Mouse (Mus musculus) gastrocnemius, adult 2 months (tissue): ENCODE data around the gene Rxra. TPM values are rescaled to one million over a fixed set of nuclear protein-coding genes. Genes with fewer than 3 reads are reported as not detected.

ENCODE experiments used
- DNase-seq: peaks from one replicate; pipeline ENCODE4 v3.0.0; 2022
- H3K27ac ChIP-seq: fragments of 200-600 bp; 2 replicates; pipeline ENCODE4 v1.8.1; 2022; ENCODE audit warnings: mild to moderate bottlenecking
- H3K4me3 ChIP-seq: fragments of 200-600 bp; 2 replicates; pipeline ENCODE4 v1.8.1; 2022; ENCODE audit warnings: mild to moderate bottlenecking, moderate library complexity
- CTCF ChIP-seq: fragments of 200-600 bp; IDR thresholded peaks from 2 replicates; pipeline ENCODE4 v1.8.1; 2022; ENCODE audit warnings: antibody characterized with exemption, mild to moderate bottlenecking, moderate library complexity
- intact Hi-C: fragments of 180-260 bp; cut with DNase I; formaldehyde crosslinking; loops from one replicate; pipeline ENCODE4 v1.15.1; 2025
- total RNA-seq, 2 experiments: library from RNA; stranded (reverse); gene quantifications; 2 replicates each; pipeline ENCODE4 v1.2.3; 2021

The Rxra gene
- total RNA-seq, 2 experiments from 2014 or later, result 118 to 120 TPM

DNA sequence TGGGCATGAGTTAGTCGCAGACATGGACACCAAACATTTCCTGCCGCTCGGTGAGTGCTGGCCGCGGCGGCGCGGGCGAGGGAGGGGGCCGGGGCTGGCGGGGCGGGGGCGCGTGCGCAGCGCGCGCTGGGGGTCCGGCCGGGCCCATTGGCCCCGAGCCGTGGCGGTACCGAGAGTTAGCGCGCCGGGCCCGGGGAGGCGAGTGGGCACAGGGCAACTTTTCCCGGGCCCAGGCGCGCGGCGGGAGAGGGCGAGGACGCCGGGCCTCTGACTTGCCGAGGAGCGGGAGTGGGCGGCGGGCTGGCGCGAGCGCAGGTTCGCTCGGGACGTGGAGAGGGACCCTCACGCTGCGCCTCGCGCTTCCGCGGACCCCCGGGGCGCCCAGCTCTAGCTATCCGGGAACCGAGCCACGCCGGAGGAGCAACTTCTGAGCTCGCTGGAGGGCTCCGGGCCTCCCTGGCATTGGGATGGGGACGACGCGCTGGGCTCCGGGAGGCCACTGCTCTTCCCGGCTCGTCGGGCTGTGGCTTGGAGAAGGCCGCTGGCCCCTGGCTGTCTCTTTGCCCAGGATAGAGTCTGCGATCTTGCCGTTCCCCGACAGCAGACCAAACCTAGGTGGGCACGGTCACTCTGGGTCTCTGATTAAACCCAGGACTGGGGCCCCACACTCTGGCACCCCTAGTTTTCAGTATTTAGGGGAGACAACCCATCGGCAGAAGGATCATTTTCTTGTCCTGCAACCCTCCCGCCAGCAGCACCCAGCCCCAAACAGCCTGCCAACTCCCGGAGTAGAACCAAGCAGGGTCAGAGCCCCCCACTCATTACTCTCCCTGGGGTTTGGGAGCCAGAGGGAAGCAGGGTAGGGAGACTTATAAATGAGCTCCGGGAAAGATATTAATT, 1.4 kb downstream of the Rxra start:
- TF ChIP-seq CTCF, result no peak
- H3K27ac ChIP-seq, result peak overlapping the region; percentile 97
- intact Hi-C loops, result loop anchor here (1.0 to 5.0 kb wide), 4 partner anchors 65 to 125 kb away; no protein-coding TSS in a partner anchor
- DNase-seq, result peak; percentile 78
- peak overlapping the region; percentile 91 for H3K4me3 ChIP-seq

DNA sequence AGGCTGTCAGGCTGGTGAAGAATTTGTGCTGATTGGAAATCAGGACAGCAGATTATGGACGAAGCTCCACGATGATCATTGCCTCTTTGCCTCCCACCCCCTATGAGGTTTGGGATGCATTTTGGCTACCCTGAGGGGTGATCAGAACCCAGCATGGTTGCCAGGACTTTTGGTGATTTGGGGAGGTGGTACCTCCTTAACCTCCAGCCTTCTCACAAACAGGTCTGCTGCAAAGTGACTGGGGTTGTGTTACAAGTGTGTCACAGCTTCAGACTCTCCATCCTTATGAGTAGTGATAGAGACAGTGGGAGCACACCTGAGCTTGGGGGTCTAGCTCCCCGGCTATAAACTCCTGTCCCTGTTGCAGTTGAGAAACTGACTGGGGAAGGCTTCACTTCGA, 2.1 kb downstream of the Rxra start:
- intact Hi-C loops, result loop anchor here (1.0 to 5.0 kb wide), 4 partner anchors 64 to 126 kb away; no protein-coding TSS in a partner anchor
- DNase-seq, result no peak

GRCm38 (mm10) chr2:27678836-27679480, 2.7 kb downstream of the Rxra start:
- no peak for TF ChIP-seq CTCF
- peak overlapping the region; percentile 97 for H3K27ac ChIP-seq
- DNase-seq, result peak; percentile 75
- intact Hi-C loops, result loop anchor here (1.0 to 5.0 kb wide), 4 partner anchors 63 to 127 kb away; no protein-coding TSS in a partner anchor
- peak overlapping the region; percentile 91 for H3K4me3 ChIP-seq

More for the DNA sequence above, 2.1 kb downstream of the Rxra start:
- Histone ChIP-seq H3K27ac (peak overlapping the region; percentile 97), H3K4me3 (peak overlapping the region; percentile 91)
- TF ChIP-seq CTCF, result no peak

DNA sequence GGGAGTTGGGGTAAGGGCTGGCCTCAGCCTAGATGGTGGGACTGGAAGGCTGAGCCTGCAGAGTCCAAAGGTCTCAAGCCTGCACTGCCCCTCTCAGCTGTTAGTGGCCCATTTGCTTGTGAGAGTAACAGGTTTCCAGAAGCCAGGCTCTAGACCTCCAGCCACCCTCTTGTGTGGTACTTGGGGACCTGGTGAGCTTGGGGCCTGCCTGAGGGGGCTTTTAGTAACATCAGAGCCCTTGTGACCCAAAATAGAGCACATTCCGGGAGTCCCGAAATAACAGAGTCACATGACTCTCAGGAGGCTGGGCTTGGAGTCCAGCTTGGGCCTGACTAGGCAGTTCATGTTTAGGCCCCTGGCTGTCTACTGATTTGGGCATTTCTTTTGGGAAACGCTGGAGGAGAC, 3.4 kb downstream of the Rxra start:
- no peak for TF ChIP-seq CTCF
- intact Hi-C loops, result loop anchor here (5.0 kb wide), 3 partner anchors 63 to 127 kb away; no protein-coding TSS in a partner anchor
- Histone ChIP-seq H3K4me3 (peak overlapping the region; percentile 91), H3K27ac (peak overlapping the region; percentile 97)
- DNase-seq, result peak; percentile 78

- intact Hi-C loops, result no loop called here
- peak; percentile 84 for DNase-seq
- Histone ChIP-seq H3K4me3 (peak overlapping the region; percentile 91), H3K27ac (peak overlapping the region; percentile 97)
- TF ChIP-seq CTCF, result no peak
Observed at GRCm38 (mm10) chr2:27680058-27680457, 3.8 kb downstream of the Rxra start.

DNA sequence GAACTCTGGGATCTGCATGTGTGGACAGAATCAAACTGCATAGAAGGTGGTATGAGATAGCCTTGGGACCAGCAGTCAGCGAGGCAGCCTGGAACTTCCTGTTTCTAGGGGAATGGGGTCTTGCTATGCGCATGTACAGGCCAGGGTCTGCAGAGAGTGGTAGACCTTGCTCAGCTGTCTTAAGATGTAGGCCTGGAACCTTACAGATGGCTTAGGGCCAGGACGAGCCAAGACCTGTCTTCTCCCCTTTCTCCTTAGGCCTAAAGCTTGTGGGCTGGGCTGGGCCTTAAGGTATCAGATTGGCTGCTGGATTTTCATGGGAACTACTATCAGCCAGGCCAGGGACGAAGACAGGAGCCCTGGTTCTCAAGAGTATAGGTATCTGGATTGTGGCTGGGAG, 4.4 kb downstream of the Rxra start:
- DNase-seq, result peak; percentile 64
- intact Hi-C loops, result no loop called here
- peak overlapping the region; percentile 91 for H3K4me3 ChIP-seq
- H3K27ac ChIP-seq, result peak overlapping the region; percentile 97
- no peak for TF ChIP-seq CTCF

DNA sequence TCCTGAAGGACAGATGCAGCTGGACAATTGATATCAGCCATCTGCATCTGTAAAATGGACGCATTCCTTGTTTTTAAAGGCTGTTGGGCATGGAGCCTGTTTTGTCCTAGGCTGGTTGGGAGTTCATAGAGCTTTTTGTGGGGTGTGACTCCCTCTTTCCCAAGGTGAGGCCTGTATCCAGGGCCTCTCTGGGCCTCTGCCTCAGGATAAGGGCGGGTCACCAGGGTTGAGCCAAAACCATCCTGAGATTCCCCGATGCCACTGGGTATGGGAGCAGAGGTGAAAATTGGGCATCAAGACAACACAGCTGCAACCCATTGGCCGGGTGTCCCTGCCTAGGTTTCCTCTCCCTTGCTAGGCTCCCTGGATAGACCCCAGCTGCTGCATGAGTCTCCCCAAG, 5.2 kb downstream of the Rxra start:
- DNase-seq, result peak; percentile 15
- TF ChIP-seq CTCF, result no peak
- Histone ChIP-seq H3K27ac (peak overlapping the region; percentile 97), H3K4me3 (peak overlapping the region; percentile 40)
- intact Hi-C loops, result no loop called here

DNA sequence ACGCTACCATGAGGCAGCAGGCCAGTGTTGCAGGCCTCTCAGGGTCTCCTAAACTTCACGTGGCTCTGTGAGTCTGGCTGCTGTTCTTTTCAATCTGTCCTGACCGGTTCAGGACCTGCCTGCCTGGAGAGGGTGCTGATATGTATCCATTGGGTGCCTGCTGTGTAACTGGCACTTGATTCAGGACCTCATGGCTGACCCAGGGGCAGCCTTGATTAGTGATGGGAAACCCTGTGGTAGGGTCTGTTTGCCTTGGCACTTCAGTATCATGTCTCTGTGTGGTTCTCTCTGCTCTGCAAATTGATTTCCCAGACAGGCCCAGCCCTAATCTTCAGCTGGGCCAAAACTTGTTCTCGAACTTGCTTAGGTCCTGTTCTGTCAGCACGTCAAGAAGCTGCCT, 5.9 kb downstream of the Rxra start:
- Histone ChIP-seq H3K4me3 (peak overlapping the region; percentile 40), H3K27ac (peak overlapping the region; percentile 97)
- TF ChIP-seq CTCF, result no peak
- intact Hi-C loops, result no loop called here
- peak; percentile 30 for DNase-seq

DNA sequence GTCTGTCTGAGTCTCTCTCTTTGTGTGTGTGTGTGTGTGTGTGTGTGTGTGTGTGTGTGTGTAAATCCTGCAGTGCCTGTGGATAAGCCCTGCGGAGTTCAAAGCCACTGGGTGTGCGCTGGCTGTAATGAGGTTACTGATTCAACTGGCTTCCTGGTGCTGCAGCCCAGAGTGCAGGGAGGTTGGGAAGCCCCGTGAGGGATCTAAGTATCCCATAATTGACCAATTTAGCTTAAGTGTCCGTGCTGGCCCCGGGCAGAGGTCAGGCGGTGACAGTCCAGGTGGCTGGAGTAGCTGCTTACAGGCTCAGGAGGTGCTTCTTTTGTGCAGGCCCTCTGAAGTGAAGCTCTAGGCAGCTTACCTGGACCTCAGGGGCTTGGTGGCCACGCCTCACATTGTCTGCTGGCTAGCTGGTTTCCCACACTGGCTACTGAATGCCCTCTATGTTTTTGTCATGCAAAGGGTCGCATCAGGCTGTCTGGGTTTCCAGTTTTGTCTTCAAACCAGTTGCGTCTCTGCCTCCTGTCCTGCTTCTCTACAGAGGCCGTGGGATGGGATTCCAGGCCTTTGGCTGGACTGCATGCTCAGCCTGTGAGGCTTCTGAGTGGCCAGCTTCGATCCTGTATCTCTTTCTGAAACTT, 7.9 kb downstream of the Rxra start:
- peak overlapping the region; percentile 30 for H3K4me3 ChIP-seq
- peak overlapping the region; percentile 97 for H3K27ac ChIP-seq
- intact Hi-C loops, result no loop called here
- peak; percentile 19 for DNase-seq
- TF ChIP-seq CTCF, result no peak

DNA sequence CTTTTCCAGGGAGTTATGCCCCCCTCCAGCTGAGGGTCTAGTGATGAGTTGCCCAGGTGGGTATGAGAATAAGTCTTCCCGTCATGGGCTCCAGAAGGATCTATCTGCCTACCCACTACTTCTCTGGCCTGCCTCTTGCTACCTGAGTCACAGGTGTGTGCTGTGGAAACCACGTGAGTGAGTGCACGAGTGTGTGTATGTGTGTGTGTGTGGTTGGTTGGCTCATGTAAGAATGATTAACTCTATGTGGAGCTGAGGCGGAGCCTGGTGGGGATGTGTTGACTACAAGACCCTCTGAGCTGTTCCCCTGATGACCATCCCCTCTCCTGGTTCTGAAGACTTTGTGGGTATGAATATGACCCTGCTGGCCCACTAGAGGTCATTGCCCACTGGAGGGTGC, 9.7 kb downstream of the Rxra start:
- intact Hi-C loops, result no loop called here
- H3K4me3 ChIP-seq, result no peak overlapping the region
- H3K27ac ChIP-seq, result peak overlapping the region; percentile 86; the same call in 1 of the 2 replicates
- peak; percentile 12 for DNase-seq
- no peak for TF ChIP-seq CTCF

DNA sequence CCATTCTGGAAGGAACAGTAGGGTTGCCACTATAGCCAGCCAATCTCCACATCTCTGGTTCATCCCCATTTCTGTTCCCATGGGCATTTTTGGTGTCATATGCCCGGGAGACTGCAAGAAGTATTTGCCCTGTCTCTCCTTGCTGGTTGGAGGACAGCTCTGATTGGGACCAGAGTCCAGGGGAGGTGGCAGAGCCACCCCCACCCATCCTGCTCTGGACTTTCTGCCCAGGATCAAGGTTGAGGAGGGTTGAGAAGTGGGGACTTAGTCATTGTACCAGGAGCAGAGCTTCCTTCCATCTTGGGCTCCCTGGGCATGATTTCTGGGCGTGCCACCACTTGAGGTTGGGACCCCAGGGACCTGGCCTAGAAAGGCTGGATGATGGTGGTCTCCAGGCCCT, 10.1 kb downstream of the Rxra start:
- Histone ChIP-seq H3K4me3 (no peak overlapping the region), H3K27ac (peak overlapping the region; percentile 86)
- no peak for TF ChIP-seq CTCF
- DNase-seq, result no peak
- intact Hi-C loops, result no loop called here

- intact Hi-C loops, result no loop called here
- Histone ChIP-seq H3K4me3 (no peak overlapping the region), H3K27ac (peak overlapping the region; percentile 86)
- no peak for TF ChIP-seq CTCF
- peak; percentile 27 for DNase-seq
Observed at GRCm38 (mm10) chr2:27687041-27687440, 10.8 kb downstream of the Rxra start.
